Mouse (Mus musculus) cerebellum, adult 2 months (tissue): ENCODE measurements at regions not wholly inside any gene's neighbourhood (a gene's known extent, or its start where the extent isn't known, plus 50 kb on each side); places are given as distances from the start of the nearest gene placed in this dataset.

Experiments
- CTCF ChIP-seq: fragments of 200-500 bp; IDR thresholded peaks from 2 replicates; pipeline ENCODE4 v1.5.1; 2011; ENCODE audit warnings: low read depth, mild to moderate bottlenecking, control low read depth, low read length, moderate library complexity, borderline replicate concordance; ENCODE audit not compliant: insufficient read depth
- POLR2A ChIP-seq: fragments of 200-500 bp; IDR thresholded peaks from 2 replicates; pipeline ENCODE4 v1.6.1; 2011; ENCODE audit warnings: low read length, control low read depth, borderline replicate concordance; ENCODE audit not compliant: insufficient read depth

DNA sequence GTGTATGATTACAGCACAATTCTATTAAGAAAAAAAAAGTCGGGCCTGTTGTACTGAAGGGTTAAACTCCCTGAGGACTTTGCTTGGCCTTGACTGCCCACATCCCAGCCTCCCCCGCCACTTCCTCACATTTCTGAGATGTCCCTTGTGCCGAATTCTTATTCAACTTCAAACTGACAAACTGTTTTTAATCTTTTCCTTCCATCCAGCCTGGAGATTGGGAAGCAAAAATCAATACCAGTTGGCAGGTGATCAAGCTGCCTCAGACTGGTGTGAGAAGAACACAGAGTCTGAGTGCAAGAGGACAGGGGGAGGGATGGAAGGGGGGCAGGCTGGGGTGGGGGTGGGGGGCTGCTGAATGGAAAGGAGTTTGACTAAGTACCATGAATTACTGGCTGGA lies 354.7 kb upstream of the Pbx1 start:
- TF ChIP-seq CTCF: no peak
- no peak for TF ChIP-seq POLR2A
